8 mouse cellular contexts compared by ENCODE assay signal in the genomic region with DNA sequence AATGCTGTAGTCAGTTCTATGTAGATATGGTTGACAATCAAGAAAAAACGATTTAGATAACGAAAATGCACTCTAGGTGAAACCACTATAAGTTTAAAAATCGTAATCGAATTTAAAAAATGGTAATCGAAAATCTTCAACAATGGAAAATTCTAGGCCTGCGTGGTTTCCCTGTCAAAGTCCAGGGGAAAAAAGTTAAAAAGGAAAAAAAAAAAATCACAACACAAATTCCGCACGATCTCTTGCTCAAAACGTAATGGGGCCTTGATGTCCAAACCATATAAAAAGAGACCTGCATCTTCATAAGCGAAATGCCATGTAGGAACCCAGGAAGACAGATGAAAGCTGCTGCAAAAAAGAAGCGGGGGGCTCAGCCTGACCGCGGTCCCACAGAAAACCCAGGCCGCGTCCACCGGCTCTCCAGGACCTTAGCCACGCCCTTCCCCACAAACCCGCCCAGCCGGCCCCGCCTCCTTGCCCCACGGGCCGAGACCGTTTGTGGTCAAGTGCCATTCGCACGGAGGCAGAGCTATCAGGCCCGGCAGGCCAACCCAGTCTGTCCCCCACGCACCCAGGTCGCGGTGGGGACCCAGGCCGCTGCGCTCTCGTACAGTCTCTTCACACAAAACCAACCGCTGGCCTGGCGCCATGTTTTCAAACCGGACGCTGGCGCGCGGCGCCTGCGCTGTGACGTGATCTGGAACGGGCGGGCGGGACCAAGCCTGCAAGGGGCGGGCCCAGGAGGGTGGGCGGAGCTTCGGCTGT. TPM values are rescaled to one million over a fixed set of nuclear protein-coding genes. Genes with fewer than 3 reads are reported as not detected.
DNase-seq lines count a peak whose midpoint lies in the region; ATAC-seq and TF ChIP-seq lines count a peak whose summit lies in the region.

Gene Cep72, minus strand, starts transcription at position 687 of the 765 bp plus-strand sequence.

- H3K27ac ChIP-seq in hindbrain, embryonic 11.5 days (ENCODE audit: low read depth, low read length): peak within 1 kb of the TSS; percentile 75
- peak within 1 kb of the TSS; percentile 81 for H3K27ac ChIP-seq in lung, postnatal 0 days (ENCODE audit: low read length)

- no peak for TF ChIP-seq CTCF in lung, postnatal 0 days (IDR thresholded peaks at IDR 0.05)

- H3K4me1 ChIP-seq in hindbrain, embryonic 11.5 days (replicated peaks; ENCODE audit: control insufficient read depth, insufficient read depth, low read length): no peaks in the 10 kb centered on the region
- no peaks in the 10 kb centered on the region for H3K4me1 ChIP-seq in lung, postnatal 0 days (ENCODE audit: insufficient read depth, low read depth, low read length)

- no peaks in the 10 kb centered on the region for H3K9me3 ChIP-seq in hindbrain, embryonic 11.5 days (ENCODE audit: control insufficient read depth, low read length)
- H3K9me3 ChIP-seq in lung, postnatal 0 days (ENCODE audit: low read length): no peaks in the 10 kb centered on the region

- no peak for TF ChIP-seq EP300 in lung, postnatal 0 days (IDR thresholded peaks at IDR 0.05)

- H3K4me2 ChIP-seq in hindbrain, embryonic 11.5 days (replicated peaks; ENCODE audit: low read depth, low read length): peak within 1 kb of the TSS; percentile 41
- peak within 1 kb of the TSS; percentile 54 for H3K4me2 ChIP-seq in lung, postnatal 0 days (replicated peaks; ENCODE audit: low read depth, low read length)

- no peaks in the 10 kb centered on the region for H3K27me3 ChIP-seq in hindbrain, embryonic 11.5 days (ENCODE audit: control insufficient read depth, insufficient read depth, low read length)
- H3K27me3 ChIP-seq in lung, postnatal 0 days (replicated peaks; ENCODE audit: insufficient read depth, low read length): no peaks in the 10 kb centered on the region

- DNase-seq in NIH3T3 (ENCODE audit: low read depth): peak; percentile 96
- peak; percentile 97 to 98 for DNase-seq in cerebellum, postnatal 10 days
- peak; percentile 78 to 89 for DNase-seq in frontal cortex, postnatal 10 days (ENCODE audit: low spot score in 2 of 2)
- peak; percentile 95 for DNase-seq in hindbrain, embryonic 11.5 days (ENCODE audit: low spot score)
- peak; percentile 79 for DNase-seq in layer of hippocampus, adult 9-11 months
- peak; percentile 93 for DNase-seq in lung, postnatal 0 days (ENCODE audit: low spot score)
- DNase-seq in ovary, postnatal 10 days (ENCODE audit: low spot score): peak; percentile 95
- peak; percentile 92 for DNase-seq in thymus, postnatal 0 days (ENCODE audit: low spot score)

- H3K36me3 ChIP-seq in hindbrain, embryonic 11.5 days (ENCODE audit: control insufficient read depth, insufficient read depth, low read length): no peaks in the 10 kb centered on the region
- H3K36me3 ChIP-seq in lung, postnatal 0 days (ENCODE audit: insufficient read depth, low read length): no peaks in the 10 kb centered on the region

- ATAC-seq in hindbrain, embryonic 11.5 days (ENCODE audit: low FRiP score): peak; percentile 96
- ATAC-seq in lung, postnatal 0 days: peak; percentile 98

- WGBS in hindbrain, embryonic 11.5 days: 4% methylated on average over 48 of the region's 48 CpGs
- 3% methylated on average over 48 of the region's 48 CpGs for WGBS in lung, postnatal 0 days

- H3K9ac ChIP-seq in hindbrain, embryonic 11.5 days (ENCODE audit: low read depth, low read length): peak within 1 kb of the TSS; percentile 89
- peak within 1 kb of the TSS; percentile 69 for H3K9ac ChIP-seq in lung, postnatal 0 days (replicated peaks; ENCODE audit: low read depth)

- peak within 1 kb of the TSS; percentile 82 for H3K4me3 ChIP-seq in hindbrain, embryonic 11.5 days (ENCODE audit: low read depth, low read length)
- peak within 1 kb of the TSS; percentile 93 for H3K4me3 ChIP-seq in lung, postnatal 0 days (ENCODE audit: low read depth, low read length)

RNA-seq across cellular contexts. Expression of gene Cep72, which starts in this region (rescaled TPM):
- 18.3 and 20.3 TPM in 2 replicates for polyA plus RNA-seq in hindbrain, embryonic 11.5 days (2014; fragmentation: Nextera tagmentation; extraction: Ambion mirVana)
- polyA plus RNA-seq in lung, postnatal 0 days (2015; fragmentation: Nextera tagmentation; extraction: Ambion mirVana): 3.9 and 4.4 TPM in 2 replicates
- 15.7 and 16.7 TPM in 2 replicates for polyA plus RNA-seq in thymus, postnatal 0 days (2015; fragmentation: Nextera tagmentation; extraction: Ambion mirVana)

Comparison
In these comparisons a context has a peak if more than half of its experiments do, and no peak if none do; other contexts are left out.
1. Peak in every context shown above with its lines: DNase-seq, ATAC-seq, H3K4me3 ChIP-seq and H3K27ac ChIP-seq.